Mouse (Mus musculus): ENCODE results near the gene Fkbp11. TPM values are rescaled to one million over a fixed set of nuclear protein-coding genes. Genes with fewer than 3 reads are reported as not detected.

Fkbp11 gene
- polyA plus RNA-seq, 2 experiments: 58.9 to 82.7 TPM

GRCm38 (mm10) chr15:98683746-98684145, 44.3 kb downstream of the Fkbp11 start:
- no peak for DNase-seq (ENCODE audit: low spot score)
- Histone ChIP-seq H3K27ac (replicated peaks; ENCODE audit: low read depth, low read length) (no peak overlapping the region), H3K4me3 (replicated peaks; ENCODE audit: low read length) (no peak overlapping the region), H3K36me3 (ENCODE audit: control insufficient read depth, insufficient read depth, low read length) (no peaks in the 10 kb centered on the region), H3K4me2 (replicated peaks; ENCODE audit: low read depth, low read length, severe bottlenecking) (no peak overlapping the region), H3K9ac (ENCODE audit: low read depth, low read length, severe bottlenecking) (no peak overlapping the region), H3K9me3 (ENCODE audit: control insufficient read depth, low read length) (no peaks in the 10 kb centered on the region), H3K4me1 (ENCODE audit: control insufficient read depth, insufficient read depth, low read length) (no peaks in the 10 kb centered on the region), H3K27me3 (ENCODE audit: control insufficient read depth, insufficient read depth, low read length) (no peaks in the 10 kb centered on the region)
- 93% methylated on average over 1 of the region's 1 CpGs for WGBS
- TF ChIP-seq POLR2A (IDR thresholded peaks at IDR 0.05; ENCODE audit: borderline replicate concordance, extremely low read depth, insufficient read depth, insufficient read length): no peak
- ATAC-seq (ENCODE audit: low FRiP score, low read depth): no peak

GRCm38 (mm10) chr15:98683177-98683576, 44.8 kb downstream of the Fkbp11 start:
- H3K27ac ChIP-seq (replicated peaks; ENCODE audit: low read depth, low read length): no peak overlapping the region
- 63% methylated on average over 10 of the region's 10 CpGs for WGBS
- H3K4me2 ChIP-seq (replicated peaks; ENCODE audit: low read depth, low read length, severe bottlenecking): no peak overlapping the region
- H3K4me1 ChIP-seq (ENCODE audit: control insufficient read depth, insufficient read depth, low read length): no peaks in the 10 kb centered on the region
- DNase-seq (ENCODE audit: low spot score): no peak
- no peaks in the 10 kb centered on the region for H3K27me3 ChIP-seq (ENCODE audit: control insufficient read depth, insufficient read depth, low read length)
- no peak overlapping the region for H3K9ac ChIP-seq (ENCODE audit: low read depth, low read length, severe bottlenecking)
- H3K4me3 ChIP-seq (replicated peaks; ENCODE audit: low read length): no peak overlapping the region
- ATAC-seq (ENCODE audit: low FRiP score, low read depth): no peak
- no peak for TF ChIP-seq POLR2A (IDR thresholded peaks at IDR 0.05; ENCODE audit: borderline replicate concordance, extremely low read depth, insufficient read depth, insufficient read length)
- no peaks in the 10 kb centered on the region for H3K36me3 ChIP-seq (ENCODE audit: control insufficient read depth, insufficient read depth, low read length)
- H3K9me3 ChIP-seq (ENCODE audit: control insufficient read depth, low read length): no peaks in the 10 kb centered on the region

- H3K4me3 ChIP-seq (replicated peaks; ENCODE audit: low read length): no peak overlapping the region
- WGBS: 82% methylated on average over 7 of the region's 7 CpGs
- no peak for TF ChIP-seq POLR2A (IDR thresholded peaks at IDR 0.05; ENCODE audit: borderline replicate concordance, extremely low read depth, insufficient read depth, insufficient read length)
- no peak for DNase-seq (ENCODE audit: low spot score)
- no peaks in the 10 kb centered on the region for H3K9me3 ChIP-seq (ENCODE audit: control insufficient read depth, low read length)
- no peaks in the 10 kb centered on the region for H3K36me3 ChIP-seq (ENCODE audit: control insufficient read depth, insufficient read depth, low read length)
- no peak overlapping the region for H3K9ac ChIP-seq (ENCODE audit: low read depth, low read length, severe bottlenecking)
- no peak overlapping the region for H3K4me2 ChIP-seq (replicated peaks; ENCODE audit: low read depth, low read length, severe bottlenecking)
- no peak for ATAC-seq (ENCODE audit: low FRiP score, low read depth)
- peaks cover 12% of the 10 kb centered on the region for H3K27me3 ChIP-seq (ENCODE audit: control insufficient read depth, insufficient read depth, low read length)
- peaks cover 6% of the 10 kb centered on the region; the same call in 1 of the 2 replicates for H3K4me1 ChIP-seq (ENCODE audit: control insufficient read depth, insufficient read depth, low read length)
- H3K27ac ChIP-seq (replicated peaks; ENCODE audit: low read depth, low read length): no peak overlapping the region
Measured at GRCm38 (mm10) chr15:98681633-98682032, 46.4 kb downstream of the Fkbp11 start.

GRCm38 (mm10) chr15:98680660-98681059, 47.3 kb downstream of the Fkbp11 start:
- Histone ChIP-seq H3K4me2 (replicated peaks; ENCODE audit: low read depth, low read length, severe bottlenecking) (no peak overlapping the region), H3K4me3 (replicated peaks; ENCODE audit: low read length) (no peak overlapping the region), H3K4me1 (ENCODE audit: control insufficient read depth, insufficient read depth, low read length) (peaks cover 9% of the 10 kb centered on the region; the same call in 1 of the 2 replicates), H3K27me3 (ENCODE audit: control insufficient read depth, insufficient read depth, low read length) (peaks cover 22% of the 10 kb centered on the region), H3K9me3 (ENCODE audit: control insufficient read depth, low read length) (no peaks in the 10 kb centered on the region), H3K9ac (ENCODE audit: low read depth, low read length, severe bottlenecking) (no peak overlapping the region), H3K36me3 (ENCODE audit: control insufficient read depth, insufficient read depth, low read length) (no peaks in the 10 kb centered on the region), H3K27ac (replicated peaks; ENCODE audit: low read depth, low read length) (no peak overlapping the region)
- no peak for DNase-seq (ENCODE audit: low spot score)
- TF ChIP-seq POLR2A (IDR thresholded peaks at IDR 0.05; ENCODE audit: borderline replicate concordance, extremely low read depth, insufficient read depth, insufficient read length): no peak
- 86% methylated on average over 8 of the region's 8 CpGs for WGBS
- ATAC-seq (ENCODE audit: low FRiP score, low read depth): no peak

GRCm38 (mm10) chr15:98677977-98678376, 50.0 kb downstream of the Fkbp11 start:
- H3K4me1 ChIP-seq (ENCODE audit: control insufficient read depth, insufficient read depth, low read length): peaks cover 17% of the 10 kb centered on the region; the same call in 1 of the 2 replicates
- 79% methylated on average over 7 of the region's 7 CpGs for WGBS
- H3K9me3 ChIP-seq (ENCODE audit: control insufficient read depth, low read length): no peaks in the 10 kb centered on the region
- DNase-seq (ENCODE audit: low spot score) (no peak), ATAC-seq (ENCODE audit: low FRiP score, low read depth) (no peak)
- no peak overlapping the region for H3K9ac ChIP-seq (ENCODE audit: low read depth, low read length, severe bottlenecking)
- no peaks in the 10 kb centered on the region for H3K36me3 ChIP-seq (ENCODE audit: control insufficient read depth, insufficient read depth, low read length)
- H3K27ac ChIP-seq (replicated peaks; ENCODE audit: low read depth, low read length): no peak overlapping the region
- H3K4me3 ChIP-seq (replicated peaks; ENCODE audit: low read length): no peak overlapping the region
- peaks cover 37% of the 10 kb centered on the region for H3K27me3 ChIP-seq (ENCODE audit: control insufficient read depth, insufficient read depth, low read length)
- no peak overlapping the region for H3K4me2 ChIP-seq (replicated peaks; ENCODE audit: low read depth, low read length, severe bottlenecking)
- no peak for TF ChIP-seq POLR2A (IDR thresholded peaks at IDR 0.05; ENCODE audit: borderline replicate concordance, extremely low read depth, insufficient read depth, insufficient read length)

Measured in limb, embryonic 14.5 days (tissue).